Mouse (Mus musculus) liver, embryonic 14.5 days (tissue): ENCODE data around the gene Rab39.

Experiments
- CTCF ChIP-seq: IDR thresholded peaks from 2 replicates; pipeline ENCODE4 v1.5.1; 2016; ENCODE audit warnings: antibody characterized with exemption, low read depth, control low read depth
- EP300 ChIP-seq: IDR thresholded peaks from 2 replicates; pipeline ENCODE4 v1.6.1; 2016; ENCODE audit warnings: antibody characterized with exemption, low read depth

DNA sequence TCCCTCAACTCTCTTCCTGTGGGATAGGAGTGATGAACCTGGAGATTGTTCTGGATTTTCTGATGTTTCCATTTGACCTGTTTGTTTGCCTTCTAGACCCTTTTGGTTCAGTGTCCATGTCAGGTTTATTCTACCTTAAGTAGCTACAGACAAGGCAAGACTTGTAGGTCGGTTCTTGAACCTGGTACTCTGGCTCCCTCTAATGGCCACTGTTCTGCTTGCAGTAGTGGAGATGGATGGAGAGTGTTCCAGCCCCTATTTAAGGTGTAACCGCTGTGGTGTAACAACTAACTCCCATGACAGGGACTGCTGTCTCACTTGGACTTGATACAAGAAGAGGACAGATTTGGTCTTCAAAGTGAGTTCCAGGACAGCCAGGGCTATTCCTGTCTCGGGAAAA, 32.5 kb downstream of the Rab39 start:
- TF ChIP-seq EP300 (no peak), CTCF (peak; percentile 83)
